Mouse (Mus musculus): ENCODE data around the gene Rif1. TPM values are rescaled to one million over a fixed set of nuclear protein-coding genes. Genes with fewer than 3 reads are reported as not detected.

Gene Rif1
- polyA plus RNA-seq (2021): 22.8 TPM

DNA sequence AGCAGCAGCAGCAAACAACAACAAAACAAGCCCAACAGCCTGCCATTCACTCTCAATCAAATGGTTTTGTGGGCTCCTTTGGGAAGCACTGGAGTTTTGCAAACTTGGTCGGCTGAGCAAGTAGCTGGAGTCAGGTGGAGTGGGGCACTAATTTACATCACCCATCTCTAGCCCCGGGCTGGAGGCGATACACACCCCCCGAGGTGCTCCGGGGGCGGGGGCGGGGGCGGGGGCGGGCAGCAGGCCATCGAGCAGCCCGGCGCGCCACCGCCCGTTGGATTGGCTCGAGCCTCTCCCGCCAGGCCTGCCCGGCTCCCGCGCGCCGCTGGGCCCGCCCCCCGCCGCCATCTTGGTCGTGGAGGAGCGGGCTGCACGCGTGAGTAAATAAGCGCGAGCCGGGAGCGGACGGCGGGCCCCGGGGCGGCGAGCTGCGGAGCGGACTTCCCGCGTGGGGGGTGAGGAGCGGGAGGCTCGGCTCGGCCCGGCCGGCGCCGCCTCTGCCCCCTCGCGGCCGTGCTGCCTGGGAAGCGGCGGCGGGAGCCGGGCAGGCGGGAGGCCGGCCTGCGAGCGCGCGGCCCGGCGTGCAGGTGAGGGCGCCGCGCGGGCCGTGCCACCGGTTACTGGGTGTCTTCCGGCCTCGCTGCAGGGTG, at the start of gene Rif1:
Gene Rif1 (plus strand): TSS at position 342 of the 650 bp plus-strand sequence.
- no peak for DNase-seq (ENCODE audit: low read depth, low spot score)
- TF ChIP-seq CTCF (IDR thresholded peaks at IDR 0.05): peak; percentile 49
- peaks cover 2% of the 10 kb centered on the region for H3K27me3 ChIP-seq
- peak; percentile 92 for ATAC-seq
- POLR2A ChIA-PET: interaction anchor here (0.6 kb wide), 1 partner anchor 1100 kb away, joined by 3 read pairs; no protein-coding TSS in a partner anchor
- in situ Hi-C loops (cut with MboI; ENCODE audit: low pct_unique_long_range_greater_than_20kb): loop anchor here (10.0 kb wide), 2 partner anchors 98 to 138 kb away; partner anchors contain the start of genes Nmi and Rbm43
- CTCF ChIA-PET: no interaction called here

DNA sequence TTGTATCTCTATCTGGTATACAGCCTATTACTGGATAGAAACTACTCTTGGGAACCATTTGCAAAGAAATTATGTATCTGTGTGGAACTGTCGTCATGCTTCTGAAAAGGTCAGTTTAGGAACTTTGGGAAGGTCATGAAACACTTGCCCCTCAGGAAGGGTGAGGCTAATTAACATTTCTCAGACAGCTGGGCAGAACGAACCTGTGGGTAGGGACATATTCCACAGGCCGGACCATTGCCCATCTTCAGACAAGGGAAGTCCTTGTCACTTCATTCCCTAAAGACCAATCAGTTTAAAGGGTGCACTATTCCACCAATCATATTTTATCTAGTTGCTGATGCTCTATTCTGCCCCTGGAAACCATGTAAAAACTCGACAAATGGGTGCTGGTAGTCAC, 45.6 kb upstream of the Rif1 start:
- in situ Hi-C loops (cut with MboI; ENCODE audit: low pct_unique_long_range_greater_than_20kb): no loop called here
- ChIA-PET CTCF (no interaction called here), POLR2A (no interaction called here)
- no peaks in the 10 kb centered on the region for H3K27me3 ChIP-seq
- DNase-seq (ENCODE audit: low read depth, low spot score) (no peak), ATAC-seq (no peak)
- TF ChIP-seq CTCF (IDR thresholded peaks at IDR 0.05): no peak

DNA sequence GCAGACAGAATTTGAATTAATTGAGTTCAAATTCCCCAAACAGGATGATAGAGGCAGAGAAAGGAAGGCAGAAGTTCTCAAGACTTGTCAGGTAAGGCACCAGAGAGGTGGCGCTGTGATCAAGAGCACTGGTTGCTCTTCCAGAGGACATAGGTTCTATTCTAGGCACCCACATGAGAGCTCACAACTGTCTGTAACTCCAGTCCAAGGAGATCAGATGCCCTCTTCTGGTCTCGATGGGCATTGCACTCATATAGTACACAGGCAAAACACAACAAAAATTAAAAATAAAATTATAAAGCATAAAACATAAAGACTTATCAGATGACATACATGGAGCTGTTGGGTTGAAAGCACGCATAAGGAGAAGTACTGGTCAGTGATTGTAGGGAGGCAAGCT, 43.2 kb upstream of the Rif1 start:
- DNase-seq (ENCODE audit: low read depth, low spot score) (no peak), ATAC-seq (no peak)
- TF ChIP-seq CTCF (IDR thresholded peaks at IDR 0.05): peak; percentile 59
- CTCF ChIA-PET: interaction anchor here (1.4 kb wide), 1 partner anchor 13 kb away, joined by 4 read pairs; no protein-coding TSS in a partner anchor
- POLR2A ChIA-PET: no interaction called here
- H3K27me3 ChIP-seq: peaks cover under 1% of the 10 kb centered on the region
- in situ Hi-C loops (cut with MboI; ENCODE audit: low pct_unique_long_range_greater_than_20kb): no loop called here

DNA sequence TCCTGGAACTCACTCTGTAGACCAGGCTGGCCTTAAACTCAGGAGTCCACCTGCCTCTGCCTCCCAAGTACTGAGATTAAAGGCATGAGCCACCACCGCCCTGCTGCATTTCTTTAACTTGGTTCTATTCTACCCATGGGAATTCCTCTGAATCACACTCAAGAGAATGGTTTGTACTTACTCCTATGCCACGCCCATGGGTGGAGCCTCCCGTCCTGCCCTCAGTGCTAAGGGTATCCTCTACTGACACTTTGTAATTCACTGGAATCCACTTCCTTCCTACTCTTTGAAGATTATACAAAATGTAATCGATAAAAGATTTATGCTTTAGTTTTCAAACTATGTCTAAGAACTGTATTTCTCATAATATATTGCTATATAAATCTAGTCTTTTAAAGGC, 41.1 kb upstream of the Rif1 start:
- ChIA-PET POLR2A (no interaction called here), CTCF (no interaction called here)
- H3K27me3 ChIP-seq: peaks cover 6% of the 10 kb centered on the region
- no peak for TF ChIP-seq CTCF (IDR thresholded peaks at IDR 0.05)
- in situ Hi-C loops (cut with MboI; ENCODE audit: low pct_unique_long_range_greater_than_20kb): no loop called here
- no peak for DNase-seq (ENCODE audit: low read depth, low spot score)
- no peak for ATAC-seq

GRCm38 (mm10) chr2:52034601-52035000, 38.0 kb upstream of the Rif1 start:
- TF ChIP-seq CTCF (IDR thresholded peaks at IDR 0.05): no peak
- POLR2A ChIA-PET: no interaction called here
- no peak for DNase-seq (ENCODE audit: low read depth, low spot score)
- CTCF ChIA-PET: interaction anchor here (1.0 kb wide), 1 partner anchor 16 kb away, joined by 3 read pairs; no protein-coding TSS in a partner anchor
- peaks cover 6% of the 10 kb centered on the region for H3K27me3 ChIP-seq
- no peak for ATAC-seq
- in situ Hi-C loops (cut with MboI; ENCODE audit: low pct_unique_long_range_greater_than_20kb): no loop called here

GRCm38 (mm10) chr2:52035144-52035543, 37.5 kb upstream of the Rif1 start:
- ATAC-seq (no peak), DNase-seq (ENCODE audit: low read depth, low spot score) (no peak)
- CTCF ChIA-PET: no interaction called here
- H3K27me3 ChIP-seq: peaks cover 6% of the 10 kb centered on the region
- no peak for TF ChIP-seq CTCF (IDR thresholded peaks at IDR 0.05)
- POLR2A ChIA-PET: no interaction called here
- in situ Hi-C loops (cut with MboI; ENCODE audit: low pct_unique_long_range_greater_than_20kb): no loop called here

DNA sequence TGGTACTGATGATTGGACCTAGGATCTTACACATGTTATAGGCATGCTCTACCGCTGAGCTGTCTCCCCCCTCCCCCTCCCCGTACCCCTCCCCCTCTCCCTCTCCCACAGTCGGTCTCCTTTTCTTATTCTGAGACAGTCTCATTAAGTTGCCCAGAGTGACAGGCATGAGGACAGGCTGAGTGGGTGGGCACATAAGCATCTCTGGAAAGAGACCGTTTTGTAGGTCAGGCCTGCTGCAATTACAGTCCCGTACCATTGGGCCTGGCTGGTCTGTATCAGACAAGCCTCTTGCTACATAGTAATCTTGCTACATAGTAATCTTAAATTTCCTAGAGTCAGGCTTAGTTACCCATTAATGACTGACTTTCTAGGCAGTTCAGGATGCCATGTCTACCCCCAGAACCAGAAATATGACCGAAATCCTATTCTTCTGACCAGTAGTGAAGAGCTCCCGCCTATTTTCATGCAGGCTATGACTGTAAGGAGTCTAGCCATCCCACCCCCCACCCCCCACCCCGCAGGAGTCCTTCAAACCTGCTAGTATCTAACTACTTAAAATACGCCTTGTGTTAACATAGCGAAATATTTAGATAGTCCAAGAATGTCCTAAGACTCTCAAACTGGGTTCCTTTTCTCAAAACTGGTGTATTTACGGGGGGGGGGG, 35.6 kb upstream of the Rif1 start:
- ChIA-PET POLR2A (no interaction called here), CTCF (no interaction called here)
- H3K27me3 ChIP-seq: peaks cover 6% of the 10 kb centered on the region
- no peak for TF ChIP-seq CTCF (IDR thresholded peaks at IDR 0.05)
- DNase-seq (ENCODE audit: low read depth, low spot score) (no peak), ATAC-seq (no peak)
- in situ Hi-C loops (cut with MboI; ENCODE audit: low pct_unique_long_range_greater_than_20kb): no loop called here

- DNase-seq (ENCODE audit: low read depth, low spot score) (no peak), ATAC-seq (no peak)
- peaks cover 6% of the 10 kb centered on the region for H3K27me3 ChIP-seq
- POLR2A ChIA-PET: no interaction called here
- TF ChIP-seq CTCF (IDR thresholded peaks at IDR 0.05): no peak
- in situ Hi-C loops (cut with MboI; ENCODE audit: low pct_unique_long_range_greater_than_20kb): no loop called here
- CTCF ChIA-PET: no interaction called here
Observed at GRCm38 (mm10) chr2:52037882-52038281, 34.8 kb upstream of the Rif1 start, which contains the start of gene Tnfaip6. TSS of gene Tnfaip6 (plus strand) at chr2:52038009.

DNA sequence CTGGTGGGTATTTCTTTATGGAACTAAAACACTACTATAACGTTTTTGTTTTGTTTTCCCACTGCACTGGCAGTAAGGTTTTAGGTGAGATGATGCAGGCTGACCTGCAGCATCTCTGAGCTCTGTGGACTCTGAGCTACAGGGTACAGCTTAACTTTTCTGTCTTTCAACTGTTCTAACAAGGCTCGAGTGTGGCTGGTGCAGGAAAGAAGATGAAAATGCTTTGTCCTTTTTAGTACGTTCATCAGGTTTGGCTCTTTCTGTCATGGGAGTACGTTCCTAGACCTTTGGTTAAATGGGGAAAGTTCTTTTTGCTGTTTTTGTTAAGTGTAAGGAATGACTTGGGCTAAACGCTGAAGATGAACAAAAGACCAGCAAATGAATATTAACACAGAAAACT, 34.1 kb upstream of the Rif1 start:
- ChIA-PET POLR2A (no interaction called here), CTCF (no interaction called here)
- DNase-seq (ENCODE audit: low read depth, low spot score) (no peak), ATAC-seq (no peak)
- TF ChIP-seq CTCF (IDR thresholded peaks at IDR 0.05): no peak
- peaks cover 6% of the 10 kb centered on the region for H3K27me3 ChIP-seq
- in situ Hi-C loops (cut with MboI; ENCODE audit: low pct_unique_long_range_greater_than_20kb): no loop called here

DNA sequence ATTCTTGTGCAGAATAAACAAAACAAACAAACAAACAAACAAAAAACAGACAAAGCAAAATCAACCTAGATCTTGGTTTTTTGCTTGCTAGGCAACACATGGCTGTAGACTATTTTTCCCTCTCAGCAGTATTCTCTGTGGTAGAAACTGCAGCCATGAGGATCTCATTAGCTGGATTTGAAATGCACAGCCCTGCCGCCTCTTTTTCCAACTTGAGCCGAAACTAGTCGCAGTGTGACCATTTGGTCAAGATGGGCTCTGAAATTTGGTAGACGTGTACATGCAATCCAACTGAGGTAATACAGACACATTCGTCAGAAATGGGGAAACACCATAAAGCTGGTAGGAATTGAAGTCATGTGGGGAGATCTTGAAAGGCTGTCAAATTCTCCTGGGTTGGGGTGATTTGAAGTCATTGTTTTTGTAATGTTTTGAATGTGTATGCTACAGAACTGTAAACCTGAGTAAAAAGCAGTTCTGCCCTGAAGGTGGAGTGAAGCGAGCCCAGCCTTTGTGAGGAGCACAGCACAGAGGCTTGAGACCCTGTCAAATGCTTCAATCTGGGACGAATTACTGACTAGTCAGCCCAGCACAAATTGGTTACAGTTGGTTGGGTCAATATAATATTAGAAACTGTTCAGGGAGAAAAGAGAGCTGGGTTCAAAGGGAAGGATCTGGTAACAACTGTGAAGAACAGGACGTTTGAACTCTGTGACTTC, 33.4 kb upstream of the Rif1 start:
- POLR2A ChIA-PET: no interaction called here
- no peak for TF ChIP-seq CTCF (IDR thresholded peaks at IDR 0.05)
- DNase-seq (ENCODE audit: low read depth, low spot score): no peak
- in situ Hi-C loops (cut with MboI; ENCODE audit: low pct_unique_long_range_greater_than_20kb): no loop called here
- CTCF ChIA-PET: no interaction called here
- ATAC-seq: no peak
- peaks cover 6% of the 10 kb centered on the region for H3K27me3 ChIP-seq

DNA sequence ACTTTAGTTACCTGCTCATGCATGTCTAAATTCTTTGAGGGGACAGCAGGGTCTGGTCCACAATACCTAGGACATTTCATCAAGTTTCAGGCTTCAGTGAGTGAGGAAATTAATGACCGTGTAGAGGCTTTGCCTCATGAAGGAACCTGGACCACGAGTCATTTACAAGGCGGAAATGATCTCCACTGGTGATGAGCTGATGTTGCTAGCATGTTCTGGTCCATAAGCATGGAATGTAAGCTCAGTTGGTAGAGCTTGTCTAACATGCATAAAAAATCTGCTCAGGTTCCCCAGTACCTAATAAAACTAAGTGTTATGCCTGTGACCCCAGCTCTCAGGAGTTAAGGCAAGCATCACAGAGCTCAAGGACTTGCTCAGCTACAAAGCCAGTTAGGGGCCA, 30.5 kb upstream of the Rif1 start:
- ChIA-PET POLR2A (no interaction called here), CTCF (interaction anchor here (0.9 to 1.5 kb wide), 3 partner anchors 11 to 20 kb away, joined by 3 to 4 read pairs (median 3); no protein-coding TSS in a partner anchor)
- in situ Hi-C loops (cut with MboI; ENCODE audit: low pct_unique_long_range_greater_than_20kb): no loop called here
- DNase-seq (ENCODE audit: low read depth, low spot score) (peak; percentile 22), ATAC-seq (peak; percentile 67)
- no peak for TF ChIP-seq CTCF (IDR thresholded peaks at IDR 0.05)
- no peaks in the 10 kb centered on the region for H3K27me3 ChIP-seq
